Mouse (Mus musculus) kidney, embryonic 16.5 days (tissue): ENCODE measurements around the gene Exoc6b. TPM values are rescaled to one million over a fixed set of nuclear protein-coding genes. Genes with fewer than 3 reads are reported as not detected.

Source experiments
- ATAC-seq: fragments of 200-750 bp; cut with Nextera tagmentation; 2 replicates; pipeline ENCODE4 v1.8.0; 2017; ENCODE audit warnings: moderate TSS enrichment; ENCODE audit not compliant: low FRiP score, low TSS enrichment
- H3K27ac ChIP-seq: fragments of 300-500 bp; sonication (generic); 2 replicates; pipeline ENCODE4 v1.5.1; 2014; ENCODE audit warnings: low read length
- H3K27me3 ChIP-seq: fragments of 300-500 bp; sonication (generic); 2 replicates; pipeline ENCODE4 v1.6.1; 2014; ENCODE audit warnings: low read length, control low read depth, mixed read lengths; ENCODE audit not compliant: insufficient read depth
- H3K36me3 ChIP-seq: fragments of 300-500 bp; sonication (generic); 2 replicates; pipeline ENCODE4 v1.6.1; 2014; ENCODE audit warnings: low read length, control low read depth, mixed read lengths; ENCODE audit not compliant: insufficient read depth
- H3K4me1 ChIP-seq: fragments of 300-500 bp; sonication (generic); 2 replicates; pipeline ENCODE4 v1.6.1; 2014; ENCODE audit warnings: low read length, control low read depth, mixed read lengths; ENCODE audit not compliant: insufficient read depth
- H3K4me2 ChIP-seq: fragments of 300-500 bp; sonication (generic); replicated peaks from 2 replicates; pipeline ENCODE4 v1.6.1; 2014; ENCODE audit warnings: low read depth, low read length
- H3K4me3 ChIP-seq: fragments of 300-500 bp; sonication (generic); 2 replicates; pipeline ENCODE4 v1.5.1; 2014; ENCODE audit warnings: mild to moderate bottlenecking, low read length
- H3K9ac ChIP-seq: fragments of 300-500 bp; sonication (generic); replicated peaks from 2 replicates; pipeline ENCODE4 v1.6.1; 2014; ENCODE audit warnings: low read length
- H3K9me3 ChIP-seq: fragments of 300-500 bp; sonication (generic); 2 replicates; pipeline ENCODE4 v1.6.1; 2016; ENCODE audit warnings: low read length, control low read depth
- WGBS: fragments of 180-500 bp; shearing (Covaris S2); extraction: QIAGEN DNeasy Blood & Tissue Kit; methylation state at CpG from one replicate; pipeline ENCODE4 v1.1.7; 2014; 5-methylcytosine and 5-hydroxymethylcytosine counted together
- polyA plus RNA-seq: library from polyadenylated mRNA; unstranded; fragments of >200 nt; fragmentation: Nextera tagmentation; extraction: Ambion mirVana; gene quantifications from 2 replicates; pipeline ENCODE4 v1.2.1, GENCODE M21; 2015

Exoc6b gene
- polyA plus RNA-seq, 1 experiment from 2014 or later: 27.6 TPM

DNA sequence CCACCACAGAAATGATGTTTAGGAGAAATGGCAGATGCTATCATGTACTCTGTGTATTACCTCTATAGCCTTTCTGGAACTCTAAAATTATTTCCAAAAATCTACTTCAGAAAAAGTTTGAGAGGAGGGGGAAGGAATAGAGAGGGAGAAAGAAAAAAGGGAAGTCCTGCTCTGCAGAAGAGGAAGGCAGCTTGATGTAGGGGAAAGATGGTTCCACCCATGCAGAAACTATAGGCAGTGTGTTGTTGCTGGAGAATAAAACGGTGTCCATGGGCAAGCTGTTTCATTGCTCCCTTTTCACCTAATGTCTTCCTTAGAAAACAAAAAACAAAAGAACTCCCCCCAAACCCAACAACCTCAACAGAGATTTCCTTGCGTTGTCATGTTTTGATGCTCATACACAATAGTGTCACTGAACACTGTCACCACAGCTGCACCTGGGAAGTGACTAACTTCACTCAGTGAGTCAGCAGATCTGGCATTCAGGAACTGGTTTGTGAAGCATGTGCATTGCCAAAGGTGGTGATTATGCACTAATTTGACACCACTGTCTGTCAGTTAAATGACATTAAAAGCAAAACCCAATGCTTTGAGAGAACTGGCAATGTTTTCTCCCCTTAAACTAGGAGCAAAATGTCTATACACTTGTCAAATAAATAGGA is 407.7 kb downstream of the Exoc6b start:
- ATAC-seq: no peak

GRCm38 (mm10) chr6:84660982-84661381 is 408.3 kb downstream of the Exoc6b start:
- no peaks in the 10 kb centered on the region for H3K9me3 ChIP-seq
- H3K9ac ChIP-seq: no peak overlapping the region
- H3K4me3 ChIP-seq: no peak overlapping the region
- 81% methylated on average over 1 of the region's 1 CpGs for WGBS
- no peak for ATAC-seq
- no peak overlapping the region for H3K4me2 ChIP-seq
- no peaks in the 10 kb centered on the region for H3K4me1 ChIP-seq
- no peaks in the 10 kb centered on the region for H3K27me3 ChIP-seq
- H3K36me3 ChIP-seq: no peaks in the 10 kb centered on the region
- no peak overlapping the region for H3K27ac ChIP-seq

More for the DNA sequence above, 407.7 kb downstream of the Exoc6b start:
- Histone ChIP-seq H3K9ac (no peak overlapping the region), H3K27me3 (no peaks in the 10 kb centered on the region), H3K27ac (no peak overlapping the region), H3K4me2 (no peak overlapping the region), H3K9me3 (no peaks in the 10 kb centered on the region), H3K4me1 (no peaks in the 10 kb centered on the region), H3K4me3 (no peak overlapping the region), H3K36me3 (no peaks in the 10 kb centered on the region)
- WGBS: 76% methylated on average over 2 of the region's 2 CpGs

DNA sequence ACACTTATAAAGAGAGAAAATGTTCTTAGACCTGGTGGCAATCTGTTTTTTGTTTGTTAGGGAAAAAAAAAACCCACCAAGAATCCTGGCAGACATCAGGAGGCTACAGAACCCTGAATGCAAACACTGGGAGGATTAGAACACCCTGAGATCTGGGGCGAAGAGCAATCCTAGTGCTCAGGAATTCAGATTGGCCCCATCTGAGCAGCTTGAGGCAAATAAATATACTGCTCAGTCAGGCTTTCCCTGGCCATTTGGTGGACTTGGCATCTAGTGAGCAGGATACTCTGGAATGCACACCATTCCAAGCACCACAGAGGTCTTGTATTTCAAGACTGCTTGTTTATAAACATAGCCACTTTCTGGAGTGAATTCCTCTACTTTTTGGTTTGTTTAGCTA is 412.2 kb downstream of the Exoc6b start:
- no peaks in the 10 kb centered on the region for H3K4me1 ChIP-seq
- no peak for ATAC-seq
- WGBS: 42% methylated on average over 1 of the region's 1 CpGs

DNA sequence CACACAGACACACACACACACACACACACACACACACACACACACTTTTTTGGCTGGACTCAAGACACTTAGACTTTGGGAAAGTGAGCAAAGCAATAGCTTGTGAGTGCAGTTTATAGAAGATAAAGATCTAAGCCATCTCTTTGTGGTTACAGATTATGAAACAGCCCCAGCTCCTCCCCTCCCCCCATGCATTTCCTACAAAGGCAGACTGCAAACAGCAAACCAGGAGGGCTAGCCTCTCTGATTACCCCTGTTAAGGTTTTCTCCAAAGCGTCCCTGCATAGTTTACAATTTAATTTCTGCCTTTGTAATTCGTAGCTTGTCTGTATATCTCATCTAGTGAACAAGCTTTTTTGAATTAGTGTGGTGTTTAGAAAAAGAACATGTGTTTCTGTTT is 412.6 kb downstream of the Exoc6b start:
- 48% methylated on average over 2 of the region's 2 CpGs for WGBS
- Histone ChIP-seq H3K27ac (no peak overlapping the region), H3K27me3 (no peaks in the 10 kb centered on the region), H3K4me3 (no peak overlapping the region), H3K4me2 (no peak overlapping the region), H3K4me1 (no peaks in the 10 kb centered on the region), H3K9ac (no peak overlapping the region), H3K36me3 (no peaks in the 10 kb centered on the region), H3K9me3 (no peaks in the 10 kb centered on the region)
- no peak for ATAC-seq

More for the DNA sequence above, 412.2 kb downstream of the Exoc6b start:
- H3K4me3 ChIP-seq: no peak overlapping the region
- no peaks in the 10 kb centered on the region for H3K36me3 ChIP-seq
- H3K9ac ChIP-seq: no peak overlapping the region
- no peak overlapping the region for H3K4me2 ChIP-seq
- H3K27me3 ChIP-seq: no peaks in the 10 kb centered on the region
- no peaks in the 10 kb centered on the region for H3K9me3 ChIP-seq
- H3K27ac ChIP-seq: no peak overlapping the region

DNA sequence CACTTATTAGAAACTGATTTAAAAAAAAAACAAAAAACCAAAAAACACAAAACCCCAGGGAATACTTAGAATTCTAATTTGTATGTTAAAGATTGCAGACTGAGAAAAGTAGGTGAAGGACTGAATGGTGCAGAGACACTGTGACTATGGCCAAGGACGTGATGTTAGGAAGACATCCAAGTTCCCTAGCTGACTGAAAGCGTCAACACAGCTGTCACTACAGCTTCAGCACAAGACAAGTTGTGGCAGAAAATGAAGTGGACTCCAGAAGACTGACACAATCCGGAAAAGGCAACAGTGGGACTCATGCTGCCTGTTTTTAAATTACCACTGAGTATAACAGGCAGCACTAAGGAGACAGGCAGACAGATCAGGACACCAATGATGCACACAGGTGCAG is 417.4 kb downstream of the Exoc6b start:
- no peaks in the 10 kb centered on the region for H3K9me3 ChIP-seq
- no peaks in the 10 kb centered on the region; the same call in 1 of the 2 replicates for H3K4me1 ChIP-seq
- no peak overlapping the region for H3K4me3 ChIP-seq
- no peak for ATAC-seq
- H3K27ac ChIP-seq: no peak overlapping the region
- H3K36me3 ChIP-seq: no peaks in the 10 kb centered on the region
- no peak overlapping the region for H3K9ac ChIP-seq
- H3K27me3 ChIP-seq: no peaks in the 10 kb centered on the region
- WGBS: 90% methylated on average over 3 of the region's 3 CpGs
- H3K4me2 ChIP-seq: no peak overlapping the region

GRCm38 (mm10) chr6:84647197-84647596 is 422.1 kb downstream of the Exoc6b start:
- Histone ChIP-seq H3K36me3 (no peaks in the 10 kb centered on the region), H3K27me3 (no peaks in the 10 kb centered on the region), H3K4me3 (no peak overlapping the region), H3K9me3 (no peaks in the 10 kb centered on the region), H3K4me1 (no peaks in the 10 kb centered on the region; the same call in 1 of the 2 replicates), H3K9ac (no peak overlapping the region), H3K27ac (no peak overlapping the region), H3K4me2 (no peak overlapping the region)
- ATAC-seq: no peak
- WGBS: 70% methylated on average over 4 of the region's 4 CpGs

GRCm38 (mm10) chr6:84646696-84647095 is 422.6 kb downstream of the Exoc6b start:
- no peaks in the 10 kb centered on the region for H3K27me3 ChIP-seq
- H3K4me2 ChIP-seq: no peak overlapping the region
- WGBS: 70% methylated on average over 2 of the region's 2 CpGs
- H3K27ac ChIP-seq: no peak overlapping the region
- no peaks in the 10 kb centered on the region for H3K36me3 ChIP-seq
- no peak overlapping the region for H3K9ac ChIP-seq
- no peak for ATAC-seq
- H3K4me3 ChIP-seq: no peak overlapping the region
- H3K4me1 ChIP-seq: no peaks in the 10 kb centered on the region; the same call in 1 of the 2 replicates
- no peaks in the 10 kb centered on the region for H3K9me3 ChIP-seq

- Histone ChIP-seq H3K9ac (no peak overlapping the region), H3K4me1 (peaks cover 22% of the 10 kb centered on the region)
- peak; percentile 72 for ATAC-seq
These were observed 428.3 kb downstream of the Exoc6b start for GRCm38 (mm10) chr6:84641062-84641431.

GRCm38 (mm10) chr6:84640324-84641061 is 428.8 kb downstream of the Exoc6b start:
- Histone ChIP-seq H3K4me2 (no peak overlapping the region), H3K4me1 (peaks cover 22% of the 10 kb centered on the region), H3K9me3 (no peaks in the 10 kb centered on the region), H3K36me3 (no peaks in the 10 kb centered on the region), H3K27me3 (no peaks in the 10 kb centered on the region), H3K4me3 (no peak overlapping the region), H3K27ac (peak overlapping the region; percentile 86), H3K9ac (no peak overlapping the region)
- WGBS: 20% methylated on average over 9 of the region's 9 CpGs
- peak; percentile 93 for ATAC-seq

More at GRCm38 (mm10) chr6:84641062-84641431, 428.3 kb downstream of the Exoc6b start:
- WGBS: 24% methylated on average over 4 of the region's 4 CpGs
- H3K36me3 ChIP-seq: no peaks in the 10 kb centered on the region
- H3K27ac ChIP-seq: peak overlapping the region; percentile 86
- no peak overlapping the region for H3K4me2 ChIP-seq
- H3K27me3 ChIP-seq: no peaks in the 10 kb centered on the region
- H3K4me3 ChIP-seq: no peak overlapping the region
- no peaks in the 10 kb centered on the region for H3K9me3 ChIP-seq

- ATAC-seq: no peak
These were observed 431.1 kb downstream of the Exoc6b start for GRCm38 (mm10) chr6:84638206-84638605.

More at GRCm38 (mm10) chr6:84638206-84638605, 431.1 kb downstream of the Exoc6b start:
- no peak overlapping the region for H3K4me3 ChIP-seq
- H3K27me3 ChIP-seq: no peaks in the 10 kb centered on the region
- no peak overlapping the region for H3K4me2 ChIP-seq
- H3K9me3 ChIP-seq: no peaks in the 10 kb centered on the region
- H3K27ac ChIP-seq: no peak overlapping the region
- no peaks in the 10 kb centered on the region for H3K36me3 ChIP-seq
- H3K9ac ChIP-seq: no peak overlapping the region
- H3K4me1 ChIP-seq: peaks cover 22% of the 10 kb centered on the region
